Mouse (Mus musculus) kidney, embryonic 16.5 days (tissue): ENCODE measurements around the gene Lpp. TPM values are rescaled to one million over a fixed set of nuclear protein-coding genes. Genes with fewer than 3 reads are reported as not detected.

Experiments
- ATAC-seq: fragments of 200-750 bp; cut with Nextera tagmentation; 2 replicates; pipeline ENCODE4 v1.8.0; 2017; ENCODE audit warnings: moderate TSS enrichment; ENCODE audit not compliant: low FRiP score, low TSS enrichment
- H3K27ac ChIP-seq: fragments of 300-500 bp; sonication (generic); 2 replicates; pipeline ENCODE4 v1.5.1; 2014; ENCODE audit warnings: low read length
- H3K27me3 ChIP-seq: fragments of 300-500 bp; sonication (generic); 2 replicates; pipeline ENCODE4 v1.6.1; 2014; ENCODE audit warnings: low read length, control low read depth, mixed read lengths; ENCODE audit not compliant: insufficient read depth
- H3K36me3 ChIP-seq: fragments of 300-500 bp; sonication (generic); 2 replicates; pipeline ENCODE4 v1.6.1; 2014; ENCODE audit warnings: low read length, control low read depth, mixed read lengths; ENCODE audit not compliant: insufficient read depth
- H3K4me1 ChIP-seq: fragments of 300-500 bp; sonication (generic); 2 replicates; pipeline ENCODE4 v1.6.1; 2014; ENCODE audit warnings: low read length, control low read depth, mixed read lengths; ENCODE audit not compliant: insufficient read depth
- H3K4me2 ChIP-seq: fragments of 300-500 bp; sonication (generic); replicated peaks from 2 replicates; pipeline ENCODE4 v1.6.1; 2014; ENCODE audit warnings: low read depth, low read length
- H3K4me3 ChIP-seq: fragments of 300-500 bp; sonication (generic); 2 replicates; pipeline ENCODE4 v1.5.1; 2014; ENCODE audit warnings: mild to moderate bottlenecking, low read length
- H3K9ac ChIP-seq: fragments of 300-500 bp; sonication (generic); replicated peaks from 2 replicates; pipeline ENCODE4 v1.6.1; 2014; ENCODE audit warnings: low read length
- H3K9me3 ChIP-seq: fragments of 300-500 bp; sonication (generic); 2 replicates; pipeline ENCODE4 v1.6.1; 2016; ENCODE audit warnings: low read length, control low read depth
- WGBS: fragments of 180-500 bp; shearing (Covaris S2); extraction: QIAGEN DNeasy Blood & Tissue Kit; methylation state at CpG from one replicate; pipeline ENCODE4 v1.1.7; 2014; 5-methylcytosine and 5-hydroxymethylcytosine counted together
- polyA plus RNA-seq: library from polyadenylated mRNA; unstranded; fragments of >200 nt; fragmentation: Nextera tagmentation; extraction: Ambion mirVana; gene quantifications from 2 replicates; pipeline ENCODE4 v1.2.1, GENCODE M21; 2015

Lpp gene
- polyA plus RNA-seq, 1 experiment from 2014 or later, result 54.0 TPM

DNA sequence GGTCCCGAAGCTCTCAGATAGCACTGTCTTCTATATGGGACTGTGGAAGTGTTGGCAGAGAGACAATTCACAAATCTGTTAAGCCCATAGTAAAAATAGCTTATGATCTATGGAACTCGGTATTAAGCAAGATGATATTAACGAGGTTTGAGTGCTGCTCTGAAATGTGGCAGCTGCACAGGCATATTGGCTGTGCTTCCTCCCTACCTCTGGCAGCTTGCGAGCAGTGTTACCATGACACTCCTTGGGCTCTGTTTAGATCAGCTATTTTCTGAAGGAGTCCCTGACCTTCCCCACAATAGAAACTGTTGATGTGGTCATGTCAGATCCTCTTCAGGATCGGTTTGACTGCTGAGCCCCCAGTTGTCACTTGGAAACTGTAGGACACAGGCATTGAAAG is 176.4 kb downstream of the Lpp start:
- Histone ChIP-seq H3K9ac (no peak overlapping the region), H3K9me3 (no peaks in the 10 kb centered on the region), H3K4me3 (no peak overlapping the region), H3K27me3 (no peaks in the 10 kb centered on the region), H3K27ac (no peak overlapping the region), H3K36me3 (no peaks in the 10 kb centered on the region), H3K4me1 (peaks cover 22% of the 10 kb centered on the region), H3K4me2 (no peak overlapping the region)
- ATAC-seq, result no peak
- 77% methylated on average over 5 of the region's 5 CpGs for WGBS

DNA sequence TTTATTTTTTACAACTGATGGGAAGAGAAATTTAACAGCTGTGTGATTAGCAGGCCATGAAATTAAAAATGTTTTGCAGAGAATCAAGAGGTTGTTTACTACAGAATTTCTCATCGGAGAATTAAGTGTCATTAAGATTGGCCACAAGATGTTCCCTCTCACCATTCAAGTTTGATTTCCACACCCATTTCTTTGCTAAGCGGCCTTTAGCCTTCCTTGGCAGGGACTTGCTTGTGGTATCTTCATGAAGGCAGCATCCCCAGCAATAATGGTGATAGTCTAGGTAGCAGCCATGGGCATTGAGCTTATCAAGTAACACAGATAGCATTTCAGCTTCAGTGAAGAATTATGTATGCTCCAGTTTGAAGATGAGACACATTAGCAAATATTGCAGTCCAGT is 183.7 kb downstream of the Lpp start:
- H3K27ac ChIP-seq, result no peak overlapping the region
- 91% methylated on average over 2 of the region's 2 CpGs for WGBS

DNA sequence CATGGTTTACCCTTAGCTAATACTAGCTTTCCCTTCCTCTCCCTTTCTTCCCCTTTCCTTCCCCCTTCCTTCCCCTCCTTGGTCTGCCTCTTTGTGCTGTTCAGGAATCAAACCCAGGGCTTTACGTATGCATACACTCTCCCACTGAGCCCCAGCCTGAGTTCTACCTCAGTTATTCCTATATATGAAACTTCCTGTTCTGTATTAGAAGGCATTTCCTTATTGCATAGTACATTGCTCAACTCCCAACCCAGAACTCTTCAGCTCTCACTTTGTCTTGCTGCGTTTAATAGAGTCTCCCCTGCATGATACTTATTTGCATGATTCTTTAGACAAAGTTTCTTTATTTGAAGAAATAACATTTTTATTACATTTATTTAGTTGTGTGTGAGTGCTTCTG is 184.5 kb downstream of the Lpp start:
- no peak for ATAC-seq
- H3K36me3 ChIP-seq, result no peaks in the 10 kb centered on the region
- H3K27me3 ChIP-seq, result no peaks in the 10 kb centered on the region
- no peak overlapping the region for H3K9ac ChIP-seq
- peaks cover 7% of the 10 kb centered on the region; the same call in 1 of the 2 replicates for H3K4me1 ChIP-seq
- H3K9me3 ChIP-seq, result no peaks in the 10 kb centered on the region
- H3K27ac ChIP-seq, result no peak overlapping the region
- 88% methylated on average over 2 of the region's 2 CpGs for WGBS
- no peak overlapping the region for H3K4me2 ChIP-seq
- no peak overlapping the region for H3K4me3 ChIP-seq

More for the DNA sequence above, 183.7 kb downstream of the Lpp start:
- ATAC-seq, result no peak
- no peak overlapping the region for H3K4me3 ChIP-seq
- H3K9me3 ChIP-seq, result no peaks in the 10 kb centered on the region
- no peaks in the 10 kb centered on the region for H3K27me3 ChIP-seq
- H3K9ac ChIP-seq, result no peak overlapping the region
- no peaks in the 10 kb centered on the region for H3K36me3 ChIP-seq
- H3K4me2 ChIP-seq, result no peak overlapping the region
- H3K4me1 ChIP-seq, result peaks cover 7% of the 10 kb centered on the region; the same call in 1 of the 2 replicates

DNA sequence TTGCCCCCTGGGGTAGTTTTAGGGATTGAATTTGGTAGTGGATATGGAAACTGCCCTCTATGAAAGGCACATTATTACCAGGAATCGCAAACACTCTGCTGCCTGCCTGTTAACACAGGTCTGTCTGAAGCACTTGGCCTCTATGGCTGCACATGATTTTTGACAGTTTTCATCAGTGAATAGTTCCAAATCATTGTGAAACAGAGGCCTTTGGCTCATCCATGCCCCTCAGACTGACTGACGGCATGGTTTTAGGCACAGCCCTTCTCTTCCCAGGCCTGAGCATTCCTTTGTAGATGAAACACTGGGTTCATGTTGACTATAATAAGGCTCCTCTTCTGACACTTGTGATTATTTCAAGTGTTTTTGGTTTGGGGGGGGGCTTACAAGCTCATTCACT is 189.5 kb downstream of the Lpp start:
- H3K4me1 ChIP-seq, result no peaks in the 10 kb centered on the region
- no peak overlapping the region for H3K4me3 ChIP-seq
- no peaks in the 10 kb centered on the region for H3K27me3 ChIP-seq
- H3K36me3 ChIP-seq, result no peaks in the 10 kb centered on the region
- no peak overlapping the region for H3K9ac ChIP-seq
- 93% methylated on average over 2 of the region's 2 CpGs for WGBS
- no peak overlapping the region for H3K27ac ChIP-seq
- no peak overlapping the region for H3K4me2 ChIP-seq
- ATAC-seq, result no peak
- H3K9me3 ChIP-seq, result no peaks in the 10 kb centered on the region

DNA sequence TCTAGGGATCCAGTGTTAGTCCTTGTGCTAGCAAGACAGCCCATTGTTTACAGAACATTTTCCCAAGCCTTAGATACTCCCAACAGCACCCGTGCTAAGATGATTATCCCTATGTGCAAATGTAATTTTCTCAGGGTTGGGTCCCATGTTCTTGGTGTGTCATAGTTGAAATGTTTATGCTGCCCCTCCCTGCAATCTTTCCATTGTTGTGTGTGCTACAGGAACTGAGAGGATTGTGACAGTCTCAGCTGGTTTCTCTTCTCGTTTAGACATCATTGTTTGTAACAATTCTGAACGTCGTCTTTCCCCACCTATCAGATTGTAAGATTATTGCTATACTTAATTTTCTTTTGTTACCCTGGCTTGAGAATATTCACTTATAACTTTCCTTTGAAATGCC is 200.2 kb downstream of the Lpp start:
- Histone ChIP-seq H3K9ac (no peak overlapping the region), H3K4me2 (no peak overlapping the region), H3K27me3 (no peaks in the 10 kb centered on the region), H3K9me3 (no peaks in the 10 kb centered on the region), H3K36me3 (no peaks in the 10 kb centered on the region), H3K27ac (no peak overlapping the region), H3K4me3 (no peak overlapping the region), H3K4me1 (no peaks in the 10 kb centered on the region)
- 84% methylated on average over 4 of the region's 4 CpGs for WGBS
- ATAC-seq, result no peak

DNA sequence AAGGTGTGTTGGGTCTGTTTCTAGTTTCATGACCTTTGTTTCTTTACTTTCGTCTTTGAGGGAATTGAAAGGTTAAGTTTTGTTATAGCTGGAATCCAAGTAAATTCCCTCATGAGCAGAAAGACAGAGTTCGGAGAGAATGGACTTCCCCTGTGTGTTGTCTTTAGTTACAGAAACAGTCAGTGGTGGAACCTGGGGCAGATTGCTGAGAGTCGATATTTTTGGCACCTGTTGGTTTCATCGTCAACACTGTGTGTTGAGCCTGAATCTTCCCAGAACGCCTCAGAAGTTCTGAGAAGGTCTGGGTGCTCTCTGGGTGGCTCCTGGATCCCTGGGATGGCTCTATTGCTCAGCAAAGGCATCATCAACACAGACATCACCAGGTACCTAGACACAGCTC is 201.2 kb downstream of the Lpp start:
- H3K27me3 ChIP-seq, result no peaks in the 10 kb centered on the region
- no peak overlapping the region for H3K4me2 ChIP-seq
- H3K4me1 ChIP-seq, result no peaks in the 10 kb centered on the region
- H3K4me3 ChIP-seq, result no peak overlapping the region
- H3K9ac ChIP-seq, result no peak overlapping the region
- WGBS, result 85% methylated on average over 5 of the region's 5 CpGs
- H3K36me3 ChIP-seq, result no peaks in the 10 kb centered on the region
- ATAC-seq, result no peak
- no peak overlapping the region for H3K27ac ChIP-seq
- H3K9me3 ChIP-seq, result no peaks in the 10 kb centered on the region

DNA sequence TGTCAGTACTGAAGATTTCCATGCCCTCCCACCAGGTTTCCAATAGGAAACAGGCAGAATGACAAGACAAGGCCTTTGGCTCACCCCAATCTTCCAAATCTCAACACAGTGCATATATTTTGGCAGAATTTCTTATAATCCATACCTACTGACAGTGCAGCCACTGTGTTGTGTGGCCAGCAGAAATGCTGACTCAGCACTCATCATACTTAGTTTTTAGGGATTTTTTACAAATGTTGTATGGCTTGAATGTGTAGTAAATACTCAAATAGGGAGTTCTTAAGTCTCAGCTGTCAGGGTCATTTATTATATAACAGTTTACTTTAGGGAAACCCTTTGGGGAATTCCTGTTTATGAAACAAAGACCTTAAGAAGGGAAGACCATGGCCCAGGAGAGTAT is 202.2 kb downstream of the Lpp start:
- H3K27me3 ChIP-seq, result no peaks in the 10 kb centered on the region
- no peak overlapping the region for H3K9ac ChIP-seq
- H3K4me3 ChIP-seq, result no peak overlapping the region
- H3K4me1 ChIP-seq, result no peaks in the 10 kb centered on the region
- H3K27ac ChIP-seq, result no peak overlapping the region
- ATAC-seq, result no peak
- no peaks in the 10 kb centered on the region for H3K9me3 ChIP-seq
- H3K36me3 ChIP-seq, result no peaks in the 10 kb centered on the region
- H3K4me2 ChIP-seq, result no peak overlapping the region

DNA sequence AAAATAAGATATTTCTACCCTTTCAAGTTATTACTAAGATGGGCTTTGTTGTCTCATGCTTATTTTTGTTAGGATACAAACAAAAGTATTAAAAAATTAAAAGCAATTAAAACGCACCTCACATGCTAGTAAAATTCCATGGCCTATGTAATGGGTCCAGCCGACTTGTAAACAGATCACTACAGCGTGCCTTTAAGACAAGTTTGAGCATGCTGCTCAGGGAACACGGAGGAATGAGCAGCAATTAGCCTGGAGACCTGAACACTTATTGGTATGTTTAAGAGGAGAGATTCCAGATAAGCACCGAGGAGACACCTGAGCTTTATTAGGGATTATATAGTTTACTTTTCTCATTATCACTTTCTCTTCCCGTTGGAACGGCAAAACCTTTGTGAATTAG is 205.3 kb downstream of the Lpp start:
- no peaks in the 10 kb centered on the region for H3K36me3 ChIP-seq
- H3K27ac ChIP-seq, result no peak overlapping the region
- H3K27me3 ChIP-seq, result no peaks in the 10 kb centered on the region
- WGBS, result 54% methylated on average over 7 of the region's 7 CpGs
- H3K9me3 ChIP-seq, result no peaks in the 10 kb centered on the region
- no peak overlapping the region for H3K9ac ChIP-seq
- no peak for ATAC-seq
- no peak overlapping the region for H3K4me3 ChIP-seq
- H3K4me2 ChIP-seq, result no peak overlapping the region
- H3K4me1 ChIP-seq, result no peaks in the 10 kb centered on the region

DNA sequence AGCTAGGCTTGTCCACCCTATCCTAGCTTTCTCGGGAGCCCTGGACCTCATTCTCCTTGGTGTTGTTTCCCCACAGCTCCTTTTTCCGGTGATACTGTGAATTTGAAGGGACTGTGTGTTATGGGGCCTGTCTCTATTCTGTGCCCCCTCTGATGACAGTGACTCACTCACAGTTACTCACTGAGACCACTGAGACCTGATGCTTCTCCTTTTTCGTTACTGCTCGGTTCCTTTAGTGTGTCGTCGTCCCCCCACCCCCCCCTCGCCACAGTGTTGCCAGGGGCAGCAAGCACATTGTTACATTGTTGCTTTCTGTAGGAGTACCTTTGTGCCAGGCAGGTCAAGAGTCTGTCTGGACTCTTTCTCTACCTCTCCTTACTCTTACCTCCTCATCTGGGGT is 206.5 kb downstream of the Lpp start:
- Histone ChIP-seq H3K4me1 (no peaks in the 10 kb centered on the region), H3K4me2 (no peak overlapping the region), H3K9me3 (no peaks in the 10 kb centered on the region), H3K36me3 (no peaks in the 10 kb centered on the region), H3K9ac (no peak overlapping the region), H3K27ac (no peak overlapping the region), H3K27me3 (no peaks in the 10 kb centered on the region), H3K4me3 (no peak overlapping the region)
- ATAC-seq, result no peak
- 73% methylated on average over 7 of the region's 7 CpGs for WGBS

DNA sequence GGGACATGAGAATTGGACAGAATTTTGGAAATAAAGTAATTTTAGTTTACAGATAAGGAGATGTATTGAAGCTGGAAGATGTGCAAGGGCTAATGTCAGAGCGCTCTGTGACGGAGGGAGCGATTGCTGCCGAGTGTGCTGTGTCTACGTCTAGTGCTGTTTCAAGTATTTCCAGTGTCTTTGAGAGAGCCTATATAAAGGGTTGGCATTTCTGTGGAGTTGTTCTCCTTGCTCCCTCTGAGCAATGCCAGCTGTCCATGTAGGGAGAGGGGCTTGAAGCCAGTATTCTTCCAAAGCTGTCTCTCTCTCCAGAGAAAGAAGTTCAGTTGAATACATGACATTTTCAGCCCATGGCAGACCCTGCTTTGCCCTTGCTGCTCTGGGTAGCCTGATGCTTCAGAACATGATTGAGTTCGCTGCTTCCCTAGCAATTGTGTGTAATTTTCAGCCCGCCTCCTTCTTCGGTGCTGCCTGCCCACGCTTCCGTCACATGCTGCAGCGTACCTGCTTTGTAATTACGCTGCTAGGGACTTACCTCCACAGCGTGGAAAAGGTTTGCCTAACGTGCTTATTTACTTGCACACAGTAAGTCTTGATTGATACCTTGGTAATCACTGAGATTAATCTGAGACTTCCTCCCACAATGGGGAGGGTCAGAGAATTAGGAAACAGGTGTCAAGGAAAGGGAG is 207.1 kb downstream of the Lpp start:
- Histone ChIP-seq H3K36me3 (no peaks in the 10 kb centered on the region), H3K4me3 (no peak overlapping the region), H3K4me2 (no peak overlapping the region), H3K9me3 (no peaks in the 10 kb centered on the region), H3K4me1 (no peaks in the 10 kb centered on the region), H3K9ac (no peak overlapping the region), H3K27me3 (no peaks in the 10 kb centered on the region), H3K27ac (no peak overlapping the region)
- 82% methylated on average over 14 of the region's 14 CpGs for WGBS
- ATAC-seq, result no peak
